Mouse (Mus musculus): Measurements from ENCODE around the gene Pelo.

Gene Pelo

DNA sequence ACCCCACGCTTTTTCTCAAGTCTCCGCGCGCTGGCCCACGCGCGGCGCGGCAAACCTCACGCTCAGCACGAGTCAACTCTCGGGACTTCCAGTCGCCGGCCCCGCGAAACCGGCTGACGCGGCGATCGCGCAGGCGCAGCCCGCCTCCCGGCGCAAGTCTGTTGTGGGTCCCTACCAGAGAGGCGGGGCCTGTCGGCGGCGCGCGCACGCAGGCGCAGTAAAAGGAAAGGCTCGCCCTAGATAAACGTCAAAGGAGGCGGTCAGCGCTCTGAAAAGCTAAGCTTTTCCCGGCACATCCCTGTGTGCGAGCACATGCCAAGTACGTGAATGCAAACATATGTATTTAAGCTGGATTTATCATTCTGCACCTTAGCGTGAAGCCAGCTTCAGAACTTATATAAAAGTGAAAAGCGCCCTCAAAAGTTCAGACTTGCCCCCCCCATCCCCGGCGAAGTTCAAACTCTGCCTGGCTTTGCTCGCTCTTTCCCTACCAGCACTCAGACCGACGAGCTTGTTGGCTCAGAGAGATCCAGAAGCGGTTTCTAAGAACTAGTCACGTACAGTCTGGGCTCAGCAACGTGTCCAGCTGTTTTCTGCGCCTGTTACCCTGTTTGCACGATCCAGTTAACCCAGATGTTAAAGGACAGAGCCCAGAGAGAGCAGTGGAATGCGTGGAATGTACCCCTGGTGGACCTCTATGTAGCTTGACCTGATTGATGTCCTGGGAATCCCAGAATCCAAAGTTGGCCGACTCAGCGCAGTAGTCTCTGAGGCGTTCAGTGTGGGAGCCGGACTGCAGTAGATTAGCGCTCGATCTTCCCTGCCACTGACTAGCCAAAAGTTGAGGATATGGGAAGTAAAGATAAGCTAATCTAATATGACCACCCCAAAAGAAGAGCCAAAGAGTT is at the start of gene Pelo:
Gene Pelo, minus strand, starts transcription at position 118 of the 908 bp plus-strand sequence.
- peak; percentile 92 for DNase-seq (ENCODE audit: low spot score)

- no peak for DNase-seq (ENCODE audit: low spot score)
Measured at GRCm38 (mm10) chr13:115138513-115138912, 48.5 kb upstream of the Pelo start.

DNA sequence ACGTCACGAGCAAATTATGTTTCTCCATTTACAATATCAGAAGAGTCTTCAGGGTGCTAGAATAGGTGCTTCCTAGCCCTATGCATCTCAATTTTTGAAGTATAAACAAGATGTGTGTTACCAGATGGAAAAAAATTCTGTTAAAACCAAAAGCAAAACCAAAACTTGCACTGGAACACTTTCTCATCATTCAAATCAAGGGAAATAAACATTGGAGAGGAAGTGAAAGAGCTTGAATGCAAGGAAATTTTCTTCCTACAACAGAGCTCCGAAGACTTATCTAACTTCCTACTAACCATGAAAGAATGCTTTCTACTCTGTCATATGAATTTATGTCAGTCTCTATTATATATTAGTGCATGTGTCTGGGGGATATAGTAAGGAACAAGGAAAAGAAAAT is 46.8 kb upstream of the Pelo start:
- no peak for DNase-seq (ENCODE audit: low spot score)

- DNase-seq (ENCODE audit: low spot score), result no peak
Measured at GRCm38 (mm10) chr13:115132435-115132834, 42.4 kb upstream of the Pelo start.

DNA sequence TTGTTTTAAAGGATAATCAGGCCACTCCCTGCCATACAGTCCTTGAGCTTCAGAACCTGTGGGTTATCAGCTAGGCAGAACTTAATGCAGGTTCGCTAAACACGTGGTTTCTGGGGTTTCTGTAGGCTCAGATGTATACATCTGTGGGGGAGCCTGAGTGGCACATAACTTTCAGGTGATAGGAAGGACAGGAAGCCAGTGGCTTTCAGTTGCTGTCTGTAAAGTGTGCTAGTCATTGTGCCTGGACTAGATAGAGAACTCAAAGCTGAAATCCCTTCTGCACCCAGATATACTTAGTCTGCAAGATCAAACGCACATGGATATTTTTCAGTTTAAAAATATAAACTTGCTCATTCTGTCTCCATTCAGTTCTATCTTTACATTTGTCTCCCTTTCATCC is 41.4 kb upstream of the Pelo start:
- no peak for DNase-seq (ENCODE audit: low spot score)

DNA sequence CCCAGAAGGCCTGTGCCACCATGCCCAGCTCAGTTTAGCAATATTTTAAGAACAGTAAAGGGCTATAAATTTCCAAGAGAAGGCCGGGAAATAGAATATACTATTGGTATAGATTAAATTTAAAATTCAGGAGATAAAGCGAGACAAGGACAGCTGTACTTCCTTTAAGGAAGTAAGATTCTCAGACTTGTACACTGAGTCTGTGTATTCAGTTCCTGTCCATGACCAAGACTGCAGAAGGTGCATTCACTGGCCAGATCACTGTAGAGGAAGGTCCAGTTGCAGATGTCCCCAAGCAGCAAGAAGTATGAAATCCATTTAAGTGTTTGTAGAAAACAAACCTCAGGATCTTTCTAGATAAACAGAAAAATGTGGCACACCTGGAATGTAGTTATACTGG is 40.0 kb upstream of the Pelo start:
- no peak for DNase-seq (ENCODE audit: low spot score)

- DNase-seq (ENCODE audit: low spot score), result no peak
Measured at GRCm38 (mm10) chr13:115127826-115128225, 37.8 kb upstream of the Pelo start.

DNA sequence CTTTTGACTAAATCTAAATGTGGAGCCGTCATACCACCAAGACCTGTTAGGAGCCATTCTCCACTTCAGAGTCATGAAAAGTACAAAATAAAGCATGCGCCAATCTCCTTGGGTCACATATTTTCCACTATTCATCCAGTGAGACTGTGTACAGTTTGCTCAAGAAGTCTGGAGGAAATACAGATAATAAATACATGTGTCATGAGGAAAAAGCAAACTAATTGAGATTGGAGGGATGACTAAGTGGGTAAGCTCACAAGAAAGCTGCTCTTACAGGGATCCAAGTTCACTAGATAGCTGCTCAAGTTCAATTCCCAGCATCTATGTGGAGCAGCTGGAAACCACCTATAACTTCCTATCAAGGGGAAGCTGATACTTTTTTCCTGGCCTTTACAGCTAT is 36.5 kb upstream of the Pelo start:
- DNase-seq (ENCODE audit: low spot score), result no peak

- no peak for DNase-seq (ENCODE audit: low spot score)
Measured at GRCm38 (mm10) chr13:115125130-115125529, 35.1 kb upstream of the Pelo start.

DNA sequence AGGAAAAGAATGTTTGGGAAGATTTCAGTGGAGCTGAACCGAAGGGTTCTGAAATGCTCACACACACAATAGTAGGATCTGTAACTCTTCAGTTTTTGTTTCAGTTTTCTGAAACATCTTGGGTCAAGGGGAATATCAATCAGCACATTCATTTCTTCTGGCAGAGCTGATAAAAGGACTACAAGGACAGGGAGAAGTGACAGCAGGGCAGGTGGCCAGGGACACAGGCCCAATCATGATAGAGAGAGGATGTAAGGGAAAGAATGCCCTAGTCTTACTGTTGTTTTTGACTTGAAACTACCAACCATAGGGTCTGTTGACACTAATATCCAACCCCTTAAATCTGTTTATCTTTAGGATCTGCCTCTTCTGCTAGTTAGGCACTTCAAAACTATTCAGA is 34.5 kb upstream of the Pelo start:
- DNase-seq (ENCODE audit: low spot score), result peak; percentile 7

GRCm38 (mm10) chr13:115118756-115119155 is 28.8 kb upstream of the Pelo start:
- no peak for DNase-seq (ENCODE audit: low spot score)

DNA sequence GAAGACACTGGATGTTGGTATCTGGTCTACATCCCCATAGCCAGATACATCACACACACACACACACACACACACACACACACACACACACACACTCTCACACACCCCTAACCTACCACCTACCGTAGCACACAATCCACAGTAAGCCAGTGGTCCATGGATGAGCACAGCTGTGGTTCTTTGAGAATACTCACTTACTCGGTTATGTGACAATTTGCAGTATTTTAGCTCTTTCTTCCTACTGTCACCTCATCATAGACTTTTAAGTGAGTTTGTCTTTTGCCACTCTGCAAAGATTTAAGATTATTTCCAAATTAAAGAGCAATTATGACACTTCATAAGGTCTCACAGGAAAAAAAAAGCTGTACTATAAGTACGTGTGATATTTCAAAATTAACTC is 28.2 kb upstream of the Pelo start:
- DNase-seq (ENCODE audit: low spot score), result no peak

GRCm38 (mm10) chr13:115116930-115117621 is 27.1 kb upstream of the Pelo start:
- DNase-seq (ENCODE audit: low spot score), result no peak

- DNase-seq (ENCODE audit: low spot score), result no peak
Measured at GRCm38 (mm10) chr13:115109628-115110027, 19.6 kb upstream of the Pelo start.

- no peak for DNase-seq (ENCODE audit: low spot score)
Measured at GRCm38 (mm10) chr13:115107436-115107835, 17.4 kb upstream of the Pelo start.

GRCm38 (mm10) chr13:115106183-115106582 is 16.2 kb upstream of the Pelo start:
- DNase-seq (ENCODE audit: low spot score), result no peak

GRCm38 (mm10) chr13:115102754-115103153 is 12.8 kb upstream of the Pelo start:
- DNase-seq (ENCODE audit: low spot score), result no peak

GRCm38 (mm10) chr13:115101355-115102191 is 11.6 kb upstream of the Pelo start, which contains the start of the genes Gm49395 and Itga1:
Gene Gm49395 (minus strand): TSS chr13:115101921.
Gene Itga1 (minus strand): TSS chr13:115101964.
- DNase-seq (ENCODE audit: low spot score), result peak; percentile 49

- no peak for DNase-seq (ENCODE audit: low spot score)
Measured at GRCm38 (mm10) chr13:115100381-115101177, 10.6 kb upstream of the Pelo start.

DNA sequence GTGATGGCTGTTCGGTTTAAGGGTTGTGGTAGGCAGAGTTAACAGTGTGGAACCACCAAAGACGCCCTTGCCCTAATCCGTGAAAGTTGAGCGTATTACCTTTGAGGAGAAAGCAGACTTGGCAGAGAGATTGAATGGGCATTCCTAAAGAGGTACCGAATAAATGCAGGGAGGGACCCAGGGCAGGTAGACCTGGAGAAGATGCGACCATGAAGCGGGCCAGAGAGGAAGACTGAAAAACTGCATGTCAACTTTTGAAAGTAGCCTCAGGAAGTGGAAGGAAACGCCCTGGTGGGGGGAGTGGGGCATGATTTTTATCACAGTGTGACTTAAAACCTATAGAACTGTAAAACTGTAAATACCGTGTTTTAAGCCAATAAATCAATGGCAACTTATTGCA is 9.4 kb upstream of the Pelo start:
- DNase-seq (ENCODE audit: low spot score), result no peak

DNA sequence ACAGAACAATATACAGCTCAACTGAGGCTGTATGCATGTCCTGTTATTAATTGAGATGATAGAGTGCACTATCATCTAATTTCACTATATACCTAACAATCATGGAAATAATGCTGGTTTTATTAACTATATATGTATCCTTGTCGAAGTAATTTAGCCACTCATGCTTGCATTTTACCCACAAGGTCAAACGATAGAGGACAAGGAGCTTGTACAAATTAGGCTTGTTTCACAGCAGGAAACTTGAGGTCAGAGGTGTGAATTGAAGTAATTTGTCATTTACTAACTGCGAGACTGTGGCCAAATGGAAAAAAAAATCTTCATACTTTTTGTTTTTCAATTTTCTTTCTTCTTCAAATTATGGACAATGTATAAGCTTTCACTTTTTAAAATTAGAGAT is 8.2 kb upstream of the Pelo start:
- DNase-seq (ENCODE audit: low spot score), result no peak

Measured in testis, postnatal 14 days (tissue).